Mouse (Mus musculus): ENCODE results near the gene Tcl1b1. TPM values are rescaled to one million over a fixed set of nuclear protein-coding genes. Genes with fewer than 3 reads are reported as not detected.
"Not testable (repeated sequence)": the region's sequence is repeated elsewhere in the genome, so short reads cannot be mapped to it uniquely, and the experiment has no call there.

Tcl1b1 gene
- not detected in 2 replicates for polyA plus RNA-seq (2015; fragmentation: Nextera tagmentation; extraction: Ambion mirVana)

- no peak within 1 kb of the TSS for H3K4me2 ChIP-seq (ENCODE audit: low read depth, low read length)
- no peak within 1 kb of the TSS for H3K27ac ChIP-seq (ENCODE audit: low read length)
- H3K9me3 ChIP-seq (replicated peaks; ENCODE audit: control insufficient read depth, low read length): no peaks in the 10 kb centered on the region
- ATAC-seq (ENCODE audit: insufficient read depth, low FRiP score): no peak
- no peaks in the 10 kb centered on the region for H3K4me1 ChIP-seq (ENCODE audit: control insufficient read depth, insufficient read depth, low read length)
- H3K9ac ChIP-seq (ENCODE audit: low read length): no peak within 1 kb of the TSS
- no peaks in the 10 kb centered on the region for H3K36me3 ChIP-seq (ENCODE audit: control insufficient read depth, insufficient read depth, low read length)
- no peak within 1 kb of the TSS for H3K4me3 ChIP-seq (replicated peaks; ENCODE audit: low read length)
- 74% methylated on average over 4 of the region's 4 CpGs for WGBS
- H3K27me3 ChIP-seq (ENCODE audit: control insufficient read depth, insufficient read depth, low read length): no peaks in the 10 kb centered on the region
These were observed at the start of gene Tcl1b1 for GRCm38 (mm10) chr12:105159390-105159789. Gene Tcl1b1 (plus strand): TSS chr12:105159690.

- no peak overlapping the region for H3K27ac ChIP-seq (ENCODE audit: low read length)
- H3K4me2 ChIP-seq (ENCODE audit: low read depth, low read length): no peak overlapping the region
- no peaks in the 10 kb centered on the region for H3K27me3 ChIP-seq (ENCODE audit: control insufficient read depth, insufficient read depth, low read length)
- H3K4me3 ChIP-seq (replicated peaks; ENCODE audit: low read length): no peak overlapping the region
- H3K4me1 ChIP-seq (ENCODE audit: control insufficient read depth, insufficient read depth, low read length): peaks cover 6% of the 10 kb centered on the region
- no peak for ATAC-seq (ENCODE audit: insufficient read depth, low FRiP score)
- 62% methylated on average over 4 of the region's 4 CpGs for whole genome bisulfite sequencing
- H3K36me3 ChIP-seq (ENCODE audit: control insufficient read depth, insufficient read depth, low read length): no peaks in the 10 kb centered on the region
- peaks cover 3% of the 10 kb centered on the region; the same call in 1 of the 2 replicates for H3K9me3 ChIP-seq (replicated peaks; ENCODE audit: control insufficient read depth, low read length)
- H3K9ac ChIP-seq (ENCODE audit: low read length): no peak overlapping the region
These were observed 49.7 kb upstream of the Tcl1b1 start for GRCm38 (mm10) chr12:105109812-105110211.

- Histone ChIP-seq H3K4me2 (ENCODE audit: low read depth, low read length) (no peak overlapping the region), H3K27me3 (ENCODE audit: control insufficient read depth, insufficient read depth, low read length) (no peaks in the 10 kb centered on the region), H3K36me3 (ENCODE audit: control insufficient read depth, insufficient read depth, low read length) (no peaks in the 10 kb centered on the region), H3K4me3 (replicated peaks; ENCODE audit: low read length) (no peak overlapping the region), H3K9ac (ENCODE audit: low read length) (no peak overlapping the region), H3K4me1 (ENCODE audit: control insufficient read depth, insufficient read depth, low read length) (peaks cover 6% of the 10 kb centered on the region), H3K9me3 (replicated peaks; ENCODE audit: control insufficient read depth, low read length) (peaks cover 3% of the 10 kb centered on the region; the same call in 1 of the 2 replicates), H3K27ac (ENCODE audit: low read length) (no peak overlapping the region)
- peak; percentile 48; the same call in 1 of the 2 replicates for ATAC-seq (ENCODE audit: insufficient read depth, low FRiP score)
- WGBS: 38% methylated on average over 13 of the region's 13 CpGs
These were observed 47.0 kb upstream of the Tcl1b1 start for GRCm38 (mm10) chr12:105112321-105112988.

- WGBS: 90% methylated on average over 1 of the region's 1 CpGs
These were observed 42.8 kb upstream of the Tcl1b1 start for GRCm38 (mm10) chr12:105116648-105117047.

GRCm38 (mm10) chr12:105125362-105125761, 34.1 kb upstream of the Tcl1b1 start:
- WGBS: 82% methylated on average over 6 of the region's 6 CpGs

More at GRCm38 (mm10) chr12:105116648-105117047, 42.8 kb upstream of the Tcl1b1 start:
- Histone ChIP-seq H3K4me2 (ENCODE audit: low read depth, low read length) (no peak overlapping the region), H3K36me3 (ENCODE audit: control insufficient read depth, insufficient read depth, low read length) (no peaks in the 10 kb centered on the region), H3K27me3 (ENCODE audit: control insufficient read depth, insufficient read depth, low read length) (no peaks in the 10 kb centered on the region), H3K9ac (ENCODE audit: low read length) (no peak overlapping the region), H3K4me3 (replicated peaks; ENCODE audit: low read length) (no peak overlapping the region), H3K9me3 (replicated peaks; ENCODE audit: control insufficient read depth, low read length) (peaks cover 3% of the 10 kb centered on the region; the same call in 1 of the 2 replicates), H3K4me1 (ENCODE audit: control insufficient read depth, insufficient read depth, low read length) (peaks cover 6% of the 10 kb centered on the region), H3K27ac (ENCODE audit: low read length) (no peak overlapping the region)
- no peak for ATAC-seq (ENCODE audit: insufficient read depth, low FRiP score)

GRCm38 (mm10) chr12:105126516-105126915, 33.0 kb upstream of the Tcl1b1 start:
- ATAC-seq (ENCODE audit: insufficient read depth, low FRiP score): no peak

More at GRCm38 (mm10) chr12:105125362-105125761, 34.1 kb upstream of the Tcl1b1 start:
- Histone ChIP-seq H3K9me3 (replicated peaks; ENCODE audit: control insufficient read depth, low read length) (no peaks in the 10 kb centered on the region), H3K27me3 (ENCODE audit: control insufficient read depth, insufficient read depth, low read length) (no peaks in the 10 kb centered on the region), H3K4me2 (ENCODE audit: low read depth, low read length) (no peak overlapping the region), H3K4me1 (ENCODE audit: control insufficient read depth, insufficient read depth, low read length) (no peaks in the 10 kb centered on the region), H3K9ac (ENCODE audit: low read length) (no peak overlapping the region), H3K36me3 (ENCODE audit: control insufficient read depth, insufficient read depth, low read length) (no peaks in the 10 kb centered on the region), H3K27ac (ENCODE audit: low read length) (no peak overlapping the region), H3K4me3 (replicated peaks; ENCODE audit: low read length) (no peak overlapping the region)
- ATAC-seq (ENCODE audit: insufficient read depth, low FRiP score): no peak

GRCm38 (mm10) chr12:105127607-105128006, 31.9 kb upstream of the Tcl1b1 start:
- Histone ChIP-seq H3K9me3 (replicated peaks; ENCODE audit: control insufficient read depth, low read length) (no peaks in the 10 kb centered on the region), H3K27me3 (ENCODE audit: control insufficient read depth, insufficient read depth, low read length) (no peaks in the 10 kb centered on the region), H3K9ac (ENCODE audit: low read length) (no peak overlapping the region), H3K27ac (ENCODE audit: low read length) (no peak overlapping the region), H3K4me2 (ENCODE audit: low read depth, low read length) (no peak overlapping the region), H3K4me1 (ENCODE audit: control insufficient read depth, insufficient read depth, low read length) (no peaks in the 10 kb centered on the region), H3K36me3 (ENCODE audit: control insufficient read depth, insufficient read depth, low read length) (no peaks in the 10 kb centered on the region), H3K4me3 (replicated peaks; ENCODE audit: low read length) (no peak overlapping the region)
- no peak for ATAC-seq (ENCODE audit: insufficient read depth, low FRiP score)
- WGBS: 83% methylated on average over 2 of the region's 2 CpGs

More at GRCm38 (mm10) chr12:105126516-105126915, 33.0 kb upstream of the Tcl1b1 start:
- 67% methylated on average over 4 of the region's 4 CpGs for WGBS
- no peak overlapping the region for H3K27ac ChIP-seq (ENCODE audit: low read length)
- no peak overlapping the region for H3K4me3 ChIP-seq (replicated peaks; ENCODE audit: low read length)
- no peaks in the 10 kb centered on the region for H3K36me3 ChIP-seq (ENCODE audit: control insufficient read depth, insufficient read depth, low read length)
- H3K9me3 ChIP-seq (replicated peaks; ENCODE audit: control insufficient read depth, low read length): no peaks in the 10 kb centered on the region
- H3K27me3 ChIP-seq (ENCODE audit: control insufficient read depth, insufficient read depth, low read length): no peaks in the 10 kb centered on the region
- H3K4me2 ChIP-seq (ENCODE audit: low read depth, low read length): no peak overlapping the region
- no peak overlapping the region for H3K9ac ChIP-seq (ENCODE audit: low read length)
- no peaks in the 10 kb centered on the region for H3K4me1 ChIP-seq (ENCODE audit: control insufficient read depth, insufficient read depth, low read length)

- not testable (repeated sequence) for ATAC-seq (ENCODE audit: insufficient read depth, low FRiP score); H3K27ac ChIP-seq (ENCODE audit: low read length); H3K4me2 ChIP-seq (ENCODE audit: low read depth, low read length); H3K36me3 ChIP-seq (ENCODE audit: control insufficient read depth, insufficient read depth, low read length); H3K4me1 ChIP-seq (ENCODE audit: control insufficient read depth, insufficient read depth, low read length); H3K4me3 ChIP-seq (replicated peaks; ENCODE audit: low read length); H3K9me3 ChIP-seq (replicated peaks; ENCODE audit: control insufficient read depth, low read length); H3K27me3 ChIP-seq (ENCODE audit: control insufficient read depth, insufficient read depth, low read length); H3K9ac ChIP-seq (ENCODE audit: low read length)
- WGBS: 65% methylated on average over 3 of the region's 3 CpGs
These were observed 29.8 kb upstream of the Tcl1b1 start for GRCm38 (mm10) chr12:105129494-105130205.

GRCm38 (mm10) chr12:105134167-105134566, 25.3 kb upstream of the Tcl1b1 start:
- H3K9ac ChIP-seq (ENCODE audit: low read length); ATAC-seq (ENCODE audit: insufficient read depth, low FRiP score); H3K4me1 ChIP-seq (ENCODE audit: control insufficient read depth, insufficient read depth, low read length); H3K27ac ChIP-seq (ENCODE audit: low read length); H3K36me3 ChIP-seq (ENCODE audit: control insufficient read depth, insufficient read depth, low read length); H3K4me2 ChIP-seq (ENCODE audit: low read depth, low read length); H3K9me3 ChIP-seq (replicated peaks; ENCODE audit: control insufficient read depth, low read length); H3K27me3 ChIP-seq (ENCODE audit: control insufficient read depth, insufficient read depth, low read length); H3K4me3 ChIP-seq (replicated peaks; ENCODE audit: low read length): not testable (repeated sequence)
- 52% methylated on average over 2 of the region's 2 CpGs for WGBS
